Mouse (Mus musculus) lung, postnatal 0 days (tissue): ENCODE measurements at regions not wholly inside any gene's neighbourhood (a gene's known extent, or its start where the extent isn't known, plus 50 kb on each side); places are given as distances from the start of the nearest gene placed in this dataset.

Experiments
- ATAC-seq: fragments of 200-750 bp; cut with Nextera tagmentation; 2 replicates; pipeline ENCODE4 v1.8.0; 2017; ENCODE audit warnings: moderate library complexity
- DNase-seq: peaks from one replicate; pipeline ENCODE4 v3.0.0-alpha.2; 2016; ENCODE audit warnings: low spot score
- H3K27ac ChIP-seq: fragments of 300-500 bp; sonication (generic); 2 replicates; pipeline ENCODE4 v1.5.1; 2014; ENCODE audit warnings: antibody characterized with exemption, mild to moderate bottlenecking, low read length, mixed read lengths
- H3K27me3 ChIP-seq: fragments of 300-500 bp; sonication (generic); replicated peaks from 2 replicates; pipeline ENCODE4 v1.6.1; 2014; ENCODE audit warnings: low read length, mixed read lengths; ENCODE audit not compliant: insufficient read depth
- H3K36me3 ChIP-seq: fragments of 300-500 bp; sonication (generic); 2 replicates; pipeline ENCODE4 v1.6.1; 2014; ENCODE audit warnings: low read length, mixed read lengths; ENCODE audit not compliant: insufficient read depth
- H3K4me1 ChIP-seq: fragments of 300-500 bp; sonication (generic); 2 replicates; pipeline ENCODE4 v1.6.1; 2014; ENCODE audit warnings: antibody characterized with exemption, low read depth, low read length, mixed read lengths; ENCODE audit not compliant: insufficient read depth
- H3K4me2 ChIP-seq: fragments of 300-500 bp; sonication (generic); replicated peaks from 2 replicates; pipeline ENCODE4 v1.6.1; 2014; ENCODE audit warnings: low read depth, mild to moderate bottlenecking, low read length, moderate library complexity, mixed read lengths
- H3K4me3 ChIP-seq: fragments of 300-500 bp; sonication (generic); 2 replicates; pipeline ENCODE4 v1.5.1; 2014; ENCODE audit warnings: low read depth, low read length
- H3K9ac ChIP-seq: fragments of 300-500 bp; sonication (generic); replicated peaks from 2 replicates; pipeline ENCODE4 v1.6.1; 2014; ENCODE audit warnings: low read depth, mild to moderate bottlenecking
- H3K9me3 ChIP-seq: fragments of 300-500 bp; sonication (generic); 2 replicates; pipeline ENCODE4 v1.6.1; 2016; ENCODE audit warnings: low read length, mixed read lengths
- CTCF ChIP-seq: IDR thresholded peaks from 2 replicates; pipeline ENCODE4 v1.5.1; 2016; ENCODE audit warnings: antibody characterized with exemption, mild to moderate bottlenecking
- EP300 ChIP-seq: IDR thresholded peaks from 2 replicates; pipeline ENCODE4 v1.6.1; 2016; ENCODE audit warnings: antibody characterized with exemption, mild to moderate bottlenecking, control low read depth
- WGBS: fragments of 180-500 bp; shearing (Covaris S2); extraction: QIAGEN DNeasy Blood & Tissue Kit; methylation state at CpG from one replicate; pipeline ENCODE4 v1.1.7; 2014; 5-methylcytosine and 5-hydroxymethylcytosine counted together

DNA sequence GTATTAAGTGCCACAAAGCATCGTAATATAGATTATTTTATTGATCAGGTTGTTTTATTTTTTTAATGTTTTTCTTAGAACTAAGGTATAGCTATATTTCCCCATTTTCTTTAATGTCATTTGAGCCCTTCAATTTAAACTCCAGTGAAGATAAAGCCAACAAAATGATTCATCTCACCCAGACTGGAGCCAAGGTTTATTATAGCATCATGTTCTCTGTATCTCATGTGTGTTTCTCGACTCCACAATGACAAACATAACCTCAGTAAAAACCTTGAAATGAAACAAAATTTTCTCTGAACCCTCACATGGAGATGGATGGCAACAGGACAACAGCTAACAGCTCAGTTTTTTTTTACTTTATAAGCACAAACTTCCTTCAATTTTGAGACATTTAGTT, 61.7 kb upstream of the Pcdh15 start:
- no peaks in the 10 kb centered on the region for H3K4me1 ChIP-seq
- no peaks in the 10 kb centered on the region for H3K9me3 ChIP-seq
- ATAC-seq (no peak), DNase-seq (no peak)
- H3K36me3 ChIP-seq, result no peaks in the 10 kb centered on the region
- H3K27me3 ChIP-seq, result no peaks in the 10 kb centered on the region
- no peak overlapping the region for H3K4me2 ChIP-seq
- 71% methylated on average over 2 of the region's 2 CpGs for WGBS
- TF ChIP-seq CTCF (no peak), EP300 (no peak)
- no peak overlapping the region for H3K9ac ChIP-seq
- no peak overlapping the region for H3K4me3 ChIP-seq
- H3K27ac ChIP-seq, result no peak overlapping the region

GRCm38 (mm10) chr10:73039551-73039950, 59.6 kb upstream of the Pcdh15 start:
- Histone ChIP-seq H3K27me3 (no peaks in the 10 kb centered on the region), H3K4me3 (no peak overlapping the region), H3K4me1 (no peaks in the 10 kb centered on the region), H3K36me3 (no peaks in the 10 kb centered on the region), H3K9ac (no peak overlapping the region), H3K9me3 (no peaks in the 10 kb centered on the region), H3K27ac (no peak overlapping the region), H3K4me2 (no peak overlapping the region)
- ATAC-seq (no peak), DNase-seq (no peak)
- TF ChIP-seq EP300 (no peak), CTCF (no peak)
- WGBS, result 41% methylated on average over 1 of the region's 1 CpGs
